Mouse (Mus musculus) heart, postnatal 10 days (tissue): ENCODE measurements around the gene Rnf187. TPM values are rescaled to one million over a fixed set of nuclear protein-coding genes. Genes with fewer than 3 reads are reported as not detected.

ENCODE experiments used
- DNase-seq, 2 experiments: peaks; one replicate each; pipeline ENCODE4 v3.0.0; 2021
- intact Hi-C: fragments of 180-260 bp; cut with DNase I; formaldehyde crosslinking; loops from one replicate; pipeline ENCODE4 v1.15.1; 2025
- total RNA-seq, 2 experiments: library from RNA; stranded (reverse); gene quantifications; 2 replicates each; pipeline ENCODE4 v1.2.3; 2021

Rnf187 gene
- total RNA-seq, 2 experiments from 2014 or later = 162 to 173 TPM

GRCm38 (mm10) chr11:58948542-58949479, 10.1 kb upstream of the Rnf187 start, which contains the start of gene Hist3h2ba:
Gene Hist3h2ba (plus strand): TSS chr11:58948920.
- peak; percentile 51 to 63 for DNase-seq
- intact Hi-C loops = no loop called here

GRCm38 (mm10) chr11:58947798-58948528, 9.2 kb upstream of the Rnf187 start:
- intact Hi-C loops = no loop called here
- DNase-seq = peak in 1 of 2 experiments; percentile 18

- intact Hi-C loops = no loop called here
- no peak for DNase-seq
Measured at GRCm38 (mm10) chr11:58947306-58947705, 8.6 kb upstream of the Rnf187 start.

GRCm38 (mm10) chr11:58944136-58944535, 5.4 kb upstream of the Rnf187 start:
- intact Hi-C loops = no loop called here
- no peak for DNase-seq

- DNase-seq = no peak
- intact Hi-C loops = loop anchor here (2.0 kb wide), 1 partner anchor 14 kb away; no protein-coding TSS in a partner anchor
Measured at GRCm38 (mm10) chr11:58939088-58939439, 348 bp upstream of the Rnf187 start.

GRCm38 (mm10) chr11:58937909-58938308, 807 bp downstream of the Rnf187 start:
- intact Hi-C loops = loop anchor here (2.0 kb wide), 1 partner anchor 15 kb away; no protein-coding TSS in a partner anchor
- no peak for DNase-seq

GRCm38 (mm10) chr11:58931576-58931975, 7.1 kb downstream of the Rnf187 start:
- DNase-seq = no peak
- intact Hi-C loops = no loop called here

GRCm38 (mm10) chr11:58930254-58930653, 8.5 kb downstream of the Rnf187 start:
- intact Hi-C loops = no loop called here

GRCm38 (mm10) chr11:58929641-58930040, 9.1 kb downstream of the Rnf187 start:
- no peak for DNase-seq
- intact Hi-C loops = loop anchor here (5.0 kb wide), 1 partner anchor 368 kb away; no protein-coding TSS in a partner anchor

More at GRCm38 (mm10) chr11:58930254-58930653, 8.5 kb downstream of the Rnf187 start:
- DNase-seq = no peak

- intact Hi-C loops = loop anchor here (5.0 kb wide), 1 partner anchor 368 kb away; no protein-coding TSS in a partner anchor
Measured at GRCm38 (mm10) chr11:58929055-58929454, 9.7 kb downstream of the Rnf187 start.

GRCm38 (mm10) chr11:58927790-58928651, 10.7 kb downstream of the Rnf187 start:
- peak; percentile 57 to 78 for DNase-seq
- intact Hi-C loops = loop anchor here (5.0 kb wide), 1 partner anchor 369 kb away; no protein-coding TSS in a partner anchor

More at GRCm38 (mm10) chr11:58929055-58929454, 9.7 kb downstream of the Rnf187 start:
- no peak for DNase-seq

- intact Hi-C loops = loop anchor here (5.0 kb wide), 1 partner anchor 370 kb away; no protein-coding TSS in a partner anchor
- DNase-seq = no peak
Measured at GRCm38 (mm10) chr11:58927053-58927452, 11.7 kb downstream of the Rnf187 start.

GRCm38 (mm10) chr11:58926651-58927050, 12.1 kb downstream of the Rnf187 start:
- intact Hi-C loops = loop anchor here (5.0 kb wide), 1 partner anchor 371 kb away; no protein-coding TSS in a partner anchor
- DNase-seq = no peak

- DNase-seq = no peak
- intact Hi-C loops = no loop called here
Measured at GRCm38 (mm10) chr11:58922420-58922819, 16.3 kb downstream of the Rnf187 start.

GRCm38 (mm10) chr11:58918759-58919158, 20.0 kb downstream of the Rnf187 start:
- DNase-seq = no peak
- intact Hi-C loops = loop anchor here (10.0 kb wide), 1 partner anchor 514 kb away; no protein-coding TSS in a partner anchor

- intact Hi-C loops = loop anchor here (10.0 kb wide), 1 partner anchor 513 kb away; no protein-coding TSS in a partner anchor
- DNase-seq = no peak
Measured at GRCm38 (mm10) chr11:58917745-58918366, 20.9 kb downstream of the Rnf187 start, which contains the start of gene Btnl10. Gene Btnl10 (plus strand): TSS chr11:58917908.

- intact Hi-C loops = loop anchor here (10.0 kb wide), 1 partner anchor 512 kb away; no protein-coding TSS in a partner anchor
Measured at GRCm38 (mm10) chr11:58916879-58917744, 21.6 kb downstream of the Rnf187 start.

GRCm38 (mm10) chr11:58914461-58915028, 24.2 kb downstream of the Rnf187 start:
- intact Hi-C loops = loop anchor here (10.0 kb wide), 1 partner anchor 510 kb away; no protein-coding TSS in a partner anchor
- peak; percentile 34 to 55 for DNase-seq

More at GRCm38 (mm10) chr11:58916879-58917744, 21.6 kb downstream of the Rnf187 start:
- peak; percentile 12 to 63 for DNase-seq
